Mouse (Mus musculus) layer of hippocampus, postnatal 10 days (tissue): ENCODE results near the gene Cux2. TPM values are rescaled to one million over a fixed set of nuclear protein-coding genes. Genes with fewer than 3 reads are reported as not detected.
A peak's percentile ranks its signal among the peaks of the same experiment; 100 is the strongest.

Source experiments
- DNase-seq, 2 experiments: peaks; one replicate each; pipeline ENCODE4 v3.0.0; 2021; ENCODE audit warnings: low spot score in 2 of 2
- total RNA-seq, 2 experiments: library from RNA; stranded (reverse); gene quantifications; 2 replicates each; pipeline ENCODE4 v1.2.3; 2021

The Cux2 gene
- total RNA-seq, 2 experiments from 2014 or later, result 35.5 to 40.1 TPM

- no peak for DNase-seq
Observed at GRCm38 (mm10) chr5:121824121-121824520, 225.8 kb downstream of the Cux2 start.

DNA sequence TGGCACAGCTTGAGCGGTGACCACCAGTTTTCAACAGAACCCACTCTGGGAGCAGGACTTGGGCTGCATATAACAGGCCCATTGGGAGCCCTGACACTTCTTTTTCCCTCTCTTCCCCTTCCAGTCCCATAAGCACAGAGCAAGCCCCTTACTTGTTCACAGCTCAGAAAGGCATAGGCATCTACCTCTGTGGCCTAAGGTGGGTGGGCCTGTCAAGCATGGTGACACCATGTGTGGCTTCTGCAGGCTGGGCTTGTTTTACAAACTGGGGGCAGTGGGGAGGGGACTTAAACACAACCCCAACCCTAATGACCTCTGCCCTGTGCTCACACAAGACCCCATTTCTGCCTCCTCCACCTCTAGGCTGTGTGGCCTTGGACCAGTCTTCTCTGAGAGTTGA is 226.2 kb downstream of the Cux2 start:
- DNase-seq, result no peak

- DNase-seq, result no peak
Observed at GRCm38 (mm10) chr5:121822786-121823505, 227.0 kb downstream of the Cux2 start.

- DNase-seq, result no peak
Observed at GRCm38 (mm10) chr5:121821552-121821951, 228.3 kb downstream of the Cux2 start.

DNA sequence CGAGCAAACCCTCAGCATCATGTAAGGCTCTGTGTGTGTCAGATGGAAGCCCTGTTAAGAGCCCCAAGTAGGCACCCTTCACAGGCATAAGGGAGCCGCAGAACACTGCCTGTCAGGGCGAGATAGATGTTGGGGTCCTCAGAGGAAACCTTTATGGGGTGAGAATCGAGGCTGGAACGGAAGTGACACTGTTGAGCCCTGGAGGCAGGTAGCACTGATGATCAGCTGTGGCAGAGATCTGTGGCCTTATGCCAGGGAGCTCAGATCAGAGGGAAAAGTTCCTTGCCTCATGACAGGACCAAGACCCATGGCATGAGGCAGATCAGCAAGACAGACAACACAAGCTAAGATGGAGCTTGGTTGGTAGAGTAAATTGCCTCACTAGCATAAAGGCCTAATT is 228.8 kb downstream of the Cux2 start:
- no peak for DNase-seq

- no peak for DNase-seq
Observed at GRCm38 (mm10) chr5:121820657-121821056, 229.2 kb downstream of the Cux2 start.

DNA sequence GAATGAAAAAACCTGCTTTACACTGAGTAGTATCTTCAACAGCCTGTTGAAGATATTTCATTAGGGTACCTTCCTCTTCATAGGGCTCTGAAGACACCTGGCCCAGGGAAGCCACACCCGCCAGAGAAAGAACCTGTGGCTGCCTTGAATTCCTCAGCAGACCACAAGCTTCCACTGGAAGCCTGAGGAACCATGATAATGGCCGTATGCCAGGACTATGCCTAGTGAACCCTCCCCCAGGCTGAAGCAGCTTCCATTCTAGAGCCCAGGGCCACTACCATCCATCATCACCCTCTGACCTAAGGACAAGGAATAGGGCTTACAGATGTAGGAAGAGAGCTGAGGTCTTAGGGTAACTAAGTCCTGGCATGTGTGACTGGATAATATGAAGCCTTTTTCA is 229.7 kb downstream of the Cux2 start:
- DNase-seq, result no peak

- DNase-seq, result no peak
Observed at GRCm38 (mm10) chr5:121819559-121819958, 230.3 kb downstream of the Cux2 start.

DNA sequence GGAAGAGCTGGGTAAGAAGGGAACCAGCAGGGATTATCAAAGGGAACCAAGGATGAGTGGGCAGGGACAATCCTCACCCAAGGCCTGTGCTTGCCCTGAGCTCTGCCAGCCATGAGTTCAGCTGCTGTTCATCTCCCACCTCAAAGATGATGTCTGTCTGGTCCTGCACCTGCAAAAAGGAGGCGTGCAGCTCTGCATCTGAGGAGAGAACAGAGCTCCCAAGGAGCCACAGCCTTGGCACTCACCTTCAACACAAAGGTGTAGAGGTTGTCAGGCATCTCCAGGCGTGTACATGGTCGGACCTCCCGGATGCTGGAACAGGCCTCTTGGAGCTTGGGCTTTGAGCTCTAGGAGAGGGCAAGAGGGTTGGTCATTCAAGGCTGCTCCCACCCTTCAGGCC is 231.0 kb downstream of the Cux2 start:
- DNase-seq, result no peak

GRCm38 (mm10) chr5:121818401-121818800 is 231.5 kb downstream of the Cux2 start:
- DNase-seq, result no peak

- no peak for DNase-seq
Observed at GRCm38 (mm10) chr5:121817551-121817950, 232.4 kb downstream of the Cux2 start.

GRCm38 (mm10) chr5:121816611-121817010 is 233.3 kb downstream of the Cux2 start:
- DNase-seq, result no peak

DNA sequence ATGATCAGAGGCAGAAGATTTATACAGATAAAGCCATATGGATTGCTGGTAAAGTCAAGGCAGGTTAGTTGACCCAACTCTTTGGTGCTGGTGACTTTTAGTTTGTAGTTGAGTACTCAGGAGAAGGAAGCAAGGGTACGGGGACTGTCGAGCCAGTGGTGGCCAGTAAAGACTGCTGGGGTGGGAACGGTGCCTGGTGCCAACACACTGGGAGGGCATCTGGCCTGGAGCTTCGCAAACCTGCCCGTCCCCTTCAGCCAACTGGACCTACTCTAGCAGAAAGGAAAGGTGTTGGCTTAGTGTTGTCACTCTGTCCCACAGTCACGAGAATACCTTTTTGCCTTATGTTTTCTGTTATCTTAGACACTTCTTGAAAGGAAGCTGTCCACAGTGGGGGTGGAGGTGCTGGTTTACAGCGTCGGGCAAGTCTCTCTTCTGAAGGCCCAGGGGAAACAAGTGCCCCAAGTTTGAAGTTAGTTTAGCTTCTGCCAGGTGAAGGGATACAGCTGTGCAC is 234.0 kb downstream of the Cux2 start:
- DNase-seq, result no peak

DNA sequence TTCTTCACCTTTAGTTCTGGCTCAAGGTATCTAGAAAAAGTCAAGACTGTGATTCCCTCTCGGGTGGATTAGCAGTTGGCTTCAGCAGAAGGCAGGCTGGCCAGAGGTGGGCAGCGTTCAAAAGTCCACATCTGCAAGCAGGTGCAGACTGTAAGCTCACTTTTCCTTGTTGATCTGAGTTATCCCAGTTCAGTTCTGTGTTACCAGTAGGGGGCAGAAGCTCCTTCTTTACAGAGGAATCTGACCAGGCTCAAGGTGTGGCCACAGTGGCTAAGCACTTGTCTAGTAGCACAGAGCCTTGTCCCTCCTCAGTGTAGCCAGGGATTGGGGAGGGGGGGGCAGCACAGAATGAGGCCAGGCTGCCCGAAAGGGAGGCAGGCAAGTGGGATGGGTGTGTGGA is 234.8 kb downstream of the Cux2 start:
- DNase-seq, result peak; percentile 41 to 68

- peak in 1 of 2 experiments; percentile 6 for DNase-seq
Observed at GRCm38 (mm10) chr5:121813744-121814143, 236.2 kb downstream of the Cux2 start.

- DNase-seq, result peak in 1 of 2 experiments; percentile 4
Observed at GRCm38 (mm10) chr5:121812526-121813243, 237.2 kb downstream of the Cux2 start.

GRCm38 (mm10) chr5:121811485-121811931 is 238.4 kb downstream of the Cux2 start:
- DNase-seq, result peak in 1 of 2 experiments; percentile 15

DNA sequence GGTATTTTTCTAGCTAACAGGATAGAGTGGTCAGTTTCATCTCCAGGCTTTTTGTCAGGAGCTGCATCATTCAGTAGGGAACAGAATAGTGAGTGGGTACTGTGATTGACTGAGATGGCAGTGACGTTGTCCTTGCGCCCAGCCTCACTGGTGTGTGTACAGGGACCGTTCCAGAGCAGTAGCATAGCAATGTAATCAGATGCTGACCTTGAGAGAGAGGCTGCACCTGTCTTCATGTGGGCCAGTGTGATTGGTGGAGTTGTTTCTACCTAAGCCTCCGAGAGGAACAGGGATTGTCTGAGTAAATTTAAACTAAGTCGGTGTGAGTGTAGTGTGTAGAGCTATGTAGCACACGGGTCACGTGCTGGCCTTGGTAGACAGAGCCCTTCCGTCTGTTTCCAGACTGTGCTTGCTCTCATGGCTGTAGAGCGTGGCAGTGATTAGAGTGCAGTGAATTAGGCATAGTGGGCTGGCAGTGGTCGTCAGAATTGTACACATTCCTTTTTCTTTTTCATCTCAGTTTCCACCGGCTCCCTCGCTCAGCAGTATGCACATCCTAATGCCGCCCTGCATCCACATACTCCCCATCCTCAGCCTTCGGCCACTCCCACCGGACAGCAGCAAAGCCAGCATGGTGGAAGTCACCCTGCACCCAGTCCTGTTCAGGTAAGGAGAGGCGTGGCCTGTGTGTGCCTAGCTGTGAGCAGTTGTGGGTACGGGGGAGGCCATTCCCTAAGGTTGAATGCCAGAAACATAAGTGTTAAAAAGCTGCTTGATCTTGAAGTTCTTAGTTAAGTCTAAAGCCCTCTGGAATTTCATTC is 239.4 kb downstream of the Cux2 start:
- DNase-seq, result peak in 1 of 2 experiments; percentile 4

GRCm38 (mm10) chr5:121809667-121810224 is 240.2 kb downstream of the Cux2 start:
- DNase-seq, result peak in 1 of 2 experiments; percentile 5

- DNase-seq, result no peak
Observed at GRCm38 (mm10) chr5:121808202-121808601, 241.7 kb downstream of the Cux2 start.

DNA sequence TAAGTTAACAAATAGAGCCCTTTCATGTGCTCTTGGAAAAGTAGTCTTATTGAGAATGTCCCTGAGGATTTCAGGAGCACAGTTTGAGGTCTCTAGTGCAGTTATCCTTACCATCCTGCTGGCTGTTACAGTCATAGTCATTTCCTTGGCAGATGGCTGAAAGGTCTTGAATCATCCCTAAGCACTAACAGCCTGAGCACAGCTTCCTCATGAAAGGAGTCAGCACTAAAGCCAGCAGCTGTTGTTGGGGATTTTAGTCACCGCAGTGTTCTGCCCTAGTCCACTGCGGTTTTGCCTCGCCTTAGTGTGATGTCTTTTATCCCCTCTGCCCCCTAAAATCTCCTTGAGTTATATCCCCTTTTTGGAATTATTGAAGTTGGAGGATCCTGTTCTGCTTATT is 242.7 kb downstream of the Cux2 start:
- DNase-seq, result peak in 1 of 2 experiments; percentile 3
